Mouse (Mus musculus) thymus, adult 2 months (tissue): ENCODE results near the gene Utp6.

ENCODE experiments used
- CTCF ChIP-seq: fragments of 200-500 bp; IDR thresholded peaks from 2 replicates; pipeline ENCODE4 v1.5.1; 2012; ENCODE audit warnings: mild to moderate bottlenecking, control low read depth, low read length, moderate library complexity, borderline replicate concordance; ENCODE audit not compliant: control insufficient read depth, poor library complexity, insufficient read depth; ENCODE audit errors: extremely low read depth
- POLR2A ChIP-seq: fragments of 200-500 bp; IDR thresholded peaks from 2 replicates; pipeline ENCODE4 v1.6.1; 2012; ENCODE audit warnings: mild to moderate bottlenecking, low read length, control low read depth, moderate library complexity; ENCODE audit not compliant: control insufficient read depth, poor library complexity, insufficient read depth; ENCODE audit errors: extremely low read depth

DNA sequence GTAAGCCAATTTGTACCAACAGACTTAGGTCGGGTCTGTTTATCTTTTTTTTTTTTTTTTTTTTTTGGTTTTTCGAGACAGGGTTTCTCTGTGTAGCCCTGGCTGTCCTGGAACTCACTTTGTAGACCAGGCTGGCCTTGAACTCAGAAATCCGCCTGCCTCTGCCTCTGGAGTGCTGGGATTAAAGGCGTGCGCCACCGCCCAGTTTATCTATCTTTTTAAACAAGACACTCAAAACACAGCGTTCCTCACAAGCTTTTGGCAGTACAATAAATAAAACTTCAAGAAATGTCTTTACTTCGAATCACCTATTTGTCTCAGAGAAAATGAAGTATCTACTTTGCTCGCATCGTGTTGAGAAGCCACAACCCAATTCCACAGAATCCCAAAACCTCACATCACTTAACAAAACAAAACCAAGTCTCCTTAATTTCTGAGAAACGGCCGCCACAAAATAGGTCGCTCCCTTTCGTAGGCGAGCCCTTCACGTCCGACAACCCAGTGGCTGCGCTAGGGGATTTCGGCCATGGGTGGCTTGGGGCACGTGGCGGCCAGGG is 29.9 kb upstream of the Utp6 start:
- TF ChIP-seq CTCF (no peak), POLR2A (no peak)
